Mouse (Mus musculus): ENCODE results near the gene Itgb6.

DNA sequence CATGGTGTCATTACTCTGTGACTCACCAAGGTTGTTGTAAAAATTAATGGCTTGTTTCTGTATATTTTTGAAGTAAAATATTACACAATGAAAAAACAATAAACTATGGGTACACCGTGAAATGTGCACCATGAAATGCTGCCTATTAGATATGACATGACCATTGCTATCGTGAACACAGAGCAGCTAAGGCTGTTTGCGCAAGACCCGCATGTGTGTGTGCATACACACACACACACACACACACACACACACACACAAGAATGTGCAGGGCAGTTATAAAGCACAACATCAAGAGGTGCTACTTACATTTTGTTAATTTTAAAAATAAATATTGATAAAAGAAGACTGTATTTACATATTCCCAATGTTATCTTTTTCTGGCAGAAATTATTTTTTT, 62.5 kb downstream of the Itgb6 start:
- TF ChIP-seq CTCF (IDR thresholded peaks at IDR 0.05; ENCODE audit: insufficient read depth, low read depth, low read length) (no peak), POLR2A (IDR thresholded peaks at IDR 0.05; ENCODE audit: insufficient read depth, low read depth, low read length) (no peak)

Data from olfactory bulb, adult 2 months (tissue).